Mouse (Mus musculus): Measurements from ENCODE around the gene Zfp825. TPM values are rescaled to one million over a fixed set of nuclear protein-coding genes. Genes with fewer than 3 reads are reported as not detected.
"Not testable (repeated sequence)": the region's sequence is repeated elsewhere in the genome, so short reads cannot be mapped to it uniquely, and the experiment has no call there.

Gene Zfp825
- total and polyA plus RNA-seq, 3 experiments, result 2.1 to 5.6 (median 5.2) TPM

GRCm38 (mm10) chr13:74522481-74523237 is 28.9 kb upstream of the Zfp825 start:
- Histone ChIP-seq H3K79me2 (replicated peaks; ENCODE audit: control insufficient read depth, insufficient read depth, low read length) (no peaks in the 10 kb centered on the region), H3K27me3 (ENCODE audit: control insufficient read depth, insufficient read depth, low read length) (no peaks in the 10 kb centered on the region), H3K4me1 (ENCODE audit: control insufficient read depth, insufficient read depth, low read length) (peaks cover 2% of the 10 kb centered on the region; the same call in 1 of the 2 replicates), H3K36me3 (ENCODE audit: control insufficient read depth, insufficient read depth, low read length) (no peaks in the 10 kb centered on the region), H3K9ac (ENCODE audit: low read depth, low read length) (peak overlapping the region; percentile 74), H3K27ac (peak overlapping the region; percentile 74), H3K4me3 (peak overlapping the region; percentile 55)
- intact Hi-C loops (cut with DNase I), result loop anchor here (5.0 kb wide), 1 partner anchor 175 kb away; no protein-coding TSS in a partner anchor
- peak; percentile 83 for TF ChIP-seq POLR2A (IDR thresholded peaks at IDR 0.05; ENCODE audit: insufficient read depth, low read depth, low read length)
- TF ChIP-seq EP300 (IDR thresholded peaks at IDR 0.05; ENCODE audit: insufficient read depth, low read depth, low read length), result no peak
- TF ChIP-seq CTCF (IDR thresholded peaks at IDR 0.05), result 0 out of 2 replicates have a peak, but pooled peaks have one; percentile 4
- peak; percentile 80 to 88 for DNase-seq
- 1% methylated on average over 15 of the region's 15 CpGs for WGBS

GRCm38 (mm10) chr13:74522141-74522480 is 28.3 kb upstream of the Zfp825 start:
- H3K9ac ChIP-seq (ENCODE audit: low read depth, low read length), result peak overlapping the region; percentile 67
- H3K4me3 ChIP-seq, result peak overlapping the region; percentile 55
- H3K4me1 ChIP-seq (ENCODE audit: control insufficient read depth, insufficient read depth, low read length); H3K79me2 ChIP-seq (replicated peaks; ENCODE audit: control insufficient read depth, insufficient read depth, low read length); H3K36me3 ChIP-seq (ENCODE audit: control insufficient read depth, insufficient read depth, low read length); H3K27me3 ChIP-seq (ENCODE audit: control insufficient read depth, insufficient read depth, low read length); DNase-seq: not testable (repeated sequence)
- intact Hi-C loops (cut with DNase I), result loop anchor here (5.0 kb wide), 1 partner anchor 175 kb away; no protein-coding TSS in a partner anchor
- peak overlapping the region; percentile 74 for H3K27ac ChIP-seq
- under 1% methylated on average over 3 of the region's 3 CpGs for WGBS

GRCm38 (mm10) chr13:74507981-74508380 is 14.2 kb upstream of the Zfp825 start:
- WGBS, result 83% methylated on average over 6 of the region's 6 CpGs
- intact Hi-C loops (cut with DNase I); H3K4me1 ChIP-seq (ENCODE audit: control insufficient read depth, insufficient read depth, low read length): not testable (repeated sequence)

GRCm38 (mm10) chr13:74502851-74503250 is 9.1 kb upstream of the Zfp825 start:
- not testable (repeated sequence) for H3K9ac ChIP-seq (ENCODE audit: low read depth, low read length)

More at GRCm38 (mm10) chr13:74507981-74508380, 14.2 kb upstream of the Zfp825 start:
- H3K27ac ChIP-seq; H3K36me3 ChIP-seq (ENCODE audit: control insufficient read depth, insufficient read depth, low read length); H3K9ac ChIP-seq (ENCODE audit: low read depth, low read length); H3K4me3 ChIP-seq; H3K27me3 ChIP-seq (ENCODE audit: control insufficient read depth, insufficient read depth, low read length); DNase-seq; H3K79me2 ChIP-seq (replicated peaks; ENCODE audit: control insufficient read depth, insufficient read depth, low read length): not testable (repeated sequence)

GRCm38 (mm10) chr13:74499696-74500095 is 5.9 kb upstream of the Zfp825 start:
- H3K27me3 ChIP-seq (ENCODE audit: control insufficient read depth, insufficient read depth, low read length); H3K79me2 ChIP-seq (replicated peaks; ENCODE audit: control insufficient read depth, insufficient read depth, low read length); H3K4me3 ChIP-seq; H3K9ac ChIP-seq (ENCODE audit: low read depth, low read length); DNase-seq; intact Hi-C loops (cut with DNase I); H3K36me3 ChIP-seq (ENCODE audit: control insufficient read depth, insufficient read depth, low read length); H3K4me1 ChIP-seq (ENCODE audit: control insufficient read depth, insufficient read depth, low read length); H3K27ac ChIP-seq: not testable (repeated sequence)
- WGBS, result 48% methylated on average over 1 of the region's 1 CpGs

More at GRCm38 (mm10) chr13:74502851-74503250, 9.1 kb upstream of the Zfp825 start:
- H3K36me3 ChIP-seq (ENCODE audit: control insufficient read depth, insufficient read depth, low read length); H3K27me3 ChIP-seq (ENCODE audit: control insufficient read depth, insufficient read depth, low read length); H3K4me1 ChIP-seq (ENCODE audit: control insufficient read depth, insufficient read depth, low read length); H3K27ac ChIP-seq; H3K4me3 ChIP-seq; H3K79me2 ChIP-seq (replicated peaks; ENCODE audit: control insufficient read depth, insufficient read depth, low read length); intact Hi-C loops (cut with DNase I); DNase-seq: not testable (repeated sequence)
- 71% methylated on average over 1 of the region's 1 CpGs for WGBS

- H3K27me3 ChIP-seq (ENCODE audit: control insufficient read depth, insufficient read depth, low read length); H3K9ac ChIP-seq (ENCODE audit: low read depth, low read length); DNase-seq; H3K36me3 ChIP-seq (ENCODE audit: control insufficient read depth, insufficient read depth, low read length); H3K79me2 ChIP-seq (replicated peaks; ENCODE audit: control insufficient read depth, insufficient read depth, low read length); H3K4me1 ChIP-seq (ENCODE audit: control insufficient read depth, insufficient read depth, low read length); intact Hi-C loops (cut with DNase I); H3K4me3 ChIP-seq; H3K27ac ChIP-seq: not testable (repeated sequence)
- 88% methylated on average over 3 of the region's 3 CpGs for WGBS
Observed at GRCm38 (mm10) chr13:74484326-74484725, 9.5 kb downstream of the Zfp825 start.

GRCm38 (mm10) chr13:74471468-74471867 is 22.3 kb downstream of the Zfp825 start:
- H3K9ac ChIP-seq (ENCODE audit: low read depth, low read length); H3K27ac ChIP-seq; H3K4me3 ChIP-seq; H3K79me2 ChIP-seq (replicated peaks; ENCODE audit: control insufficient read depth, insufficient read depth, low read length); DNase-seq; H3K36me3 ChIP-seq (ENCODE audit: control insufficient read depth, insufficient read depth, low read length); H3K4me1 ChIP-seq (ENCODE audit: control insufficient read depth, insufficient read depth, low read length); H3K27me3 ChIP-seq (ENCODE audit: control insufficient read depth, insufficient read depth, low read length); intact Hi-C loops (cut with DNase I): not testable (repeated sequence)
- WGBS, result 77% methylated on average over 2 of the region's 2 CpGs
